Mouse (Mus musculus) left cerebral cortex, postnatal 4 days (tissue): ENCODE data around the gene Fbxw25. TPM values are rescaled to one million over a fixed set of nuclear protein-coding genes. Genes with fewer than 3 reads are reported as not detected.
"Not testable (repeated sequence)": the region's sequence is repeated elsewhere in the genome, so short reads cannot be mapped to it uniquely, and the experiment has no call there.

Experiments
- DNase-seq: peaks from one replicate; pipeline ENCODE4 v3.0.0-alpha.2; 2022
- intact Hi-C: fragments of 180-260 bp; cut with DNase I; formaldehyde crosslinking; loops from one replicate; pipeline ENCODE4 v1.15.1; 2025
- total RNA-seq, 2 experiments: library from RNA; stranded (reverse); gene quantifications; 2 replicates each; pipeline ENCODE4 v1.2.3; 2021

Fbxw25 gene
- total RNA-seq, result not detected

DNA sequence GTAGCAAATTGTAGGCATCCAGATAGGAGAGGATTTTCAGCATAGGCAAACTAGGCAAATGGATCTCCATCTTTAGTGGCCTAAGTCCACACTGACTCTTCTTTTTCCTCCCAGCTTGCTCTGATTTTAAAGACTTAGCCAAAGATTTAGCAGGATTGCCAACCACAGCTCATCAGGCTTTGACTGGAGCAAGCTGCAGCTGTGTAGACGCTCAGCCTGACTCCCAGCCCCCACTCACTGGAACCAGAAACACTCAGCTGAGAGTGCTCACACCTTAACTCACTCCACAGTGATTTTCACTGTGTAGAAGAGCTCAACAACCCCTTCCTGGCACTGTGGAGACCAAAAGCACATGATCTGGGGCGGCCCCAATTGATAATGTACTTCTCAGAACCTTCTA lies at the start of gene Fbxw25:
Fbxw25 (minus strand) TSS at position 101 of the 400 bp plus-strand sequence.
- DNase-seq, intact Hi-C loops: not testable (repeated sequence)

GRCm38 (mm10) chr9:109702600-109702999 lies 38.1 kb upstream of the Fbxw25 start, which contains the start of gene Fbxw18:
TSS of gene Fbxw18 (minus strand) at chr9:109702700.
- DNase-seq, intact Hi-C loops: not testable (repeated sequence)

- intact Hi-C loops, result no loop called here
- peak; percentile 46 for DNase-seq
Observed at GRCm38 (mm10) chr9:109685299-109685698, 20.8 kb upstream of the Fbxw25 start.

- DNase-seq, intact Hi-C loops: not testable (repeated sequence)
Observed at GRCm38 (mm10) chr9:109625957-109626356, 38.5 kb downstream of the Fbxw25 start, which contains the start of gene Fbxw24. TSS of gene Fbxw24 (minus strand) at chr9:109626057.

DNA sequence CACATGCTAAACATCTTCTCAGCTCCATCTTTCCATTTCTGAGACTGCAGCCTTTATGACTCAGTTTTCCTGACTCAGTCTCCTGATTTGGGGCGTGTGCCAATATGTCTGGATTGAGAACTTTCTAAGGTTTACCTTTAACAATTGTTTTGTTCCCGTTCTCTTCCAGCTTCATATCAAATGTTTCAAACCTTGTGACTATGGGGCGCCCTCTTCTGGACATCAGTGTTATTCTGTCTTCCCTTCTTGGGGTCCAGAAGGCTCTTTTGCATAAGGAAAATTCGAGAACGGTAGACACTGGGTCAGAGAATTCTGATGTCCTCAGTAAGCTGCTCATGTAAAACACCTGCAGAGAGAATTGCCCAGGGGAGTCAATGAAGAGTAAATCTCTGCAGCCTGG lies 57.6 kb downstream of the Fbxw25 start:
- intact Hi-C loops, result not testable (repeated sequence)
- DNase-seq, result peak; percentile 25

- DNase-seq, intact Hi-C loops: not testable (repeated sequence)
Observed at GRCm38 (mm10) chr9:109602128-109602527, 62.3 kb downstream of the Fbxw25 start.

- no peak for DNase-seq
- intact Hi-C loops, result no loop called here
Observed at GRCm38 (mm10) chr9:109597226-109597625, 67.2 kb downstream of the Fbxw25 start.

Other genes starting within 250 kb of the Fbxw25 start
- not detected for gene Fbxw16, start 215.5 kb downstream of the Fbxw25 start, total RNA-seq
- gene Fbxw19, start 168.8 kb downstream of the Fbxw25 start, total RNA-seq, result not detected
- not detected for gene Fbxw15, start 96.4 kb downstream of the Fbxw25 start, total RNA-seq
- not detected for gene Fbxw24, start 38.6 kb downstream of the Fbxw25 start, total RNA-seq
- gene Fbxw18, start 38.0 kb upstream of the Fbxw25 start, total RNA-seq, result not detected
- gene Fbxw26, start 81.4 kb upstream of the Fbxw25 start, total RNA-seq, result not detected
- not detected for gene Fbxw27, start 126.0 kb upstream of the Fbxw25 start, total RNA-seq
- gene Spink8, start 147.6 kb upstream of the Fbxw25 start, total RNA-seq, result not detected
- gene Nme6, start 168.1 kb upstream of the Fbxw25 start, total RNA-seq, result 10 to 100 TPM; 22.7 to 25.3 TPM
- not detected for gene Camp, start 185.0 kb upstream of the Fbxw25 start, total RNA-seq
- 10 to 100 TPM in 1 of 2 experiments, 1 to 10 TPM in 1; 9.9 to 10.3 TPM for gene Cdc25a, start 210.9 kb upstream of the Fbxw25 start, total RNA-seq